Mouse (Mus musculus) myocyte (in vitro differentiated cells): ENCODE measurements around the gene Apcs.

Source experiments
- MAX ChIP-seq: IDR thresholded peaks from one replicate; pipeline ENCODE4 v1.6.1; 2011; ENCODE audit warnings: low read depth, mild to moderate bottlenecking, control low read depth
- MYOG ChIP-seq, 3 experiments: IDR thresholded peaks; one replicate each; pipeline ENCODE4 v1.6.1; 2011; ENCODE audit warnings: control low read depth in 2 of 3, low read depth in 2 of 3, mild to moderate bottlenecking in 2 of 3; ENCODE audit not compliant: insufficient read length in 2 of 3, control insufficient read depth in 1 of 3, insufficient read depth in 1 of 3
- POLR2A ChIP-seq: IDR thresholded peaks from one replicate; pipeline ENCODE4 v1.6.1; 2011; ENCODE audit warnings: low read depth, mild to moderate bottlenecking, control low read depth, moderate library complexity; ENCODE audit not compliant: insufficient read length
- POLR2AphosphoS2 ChIP-seq: IDR thresholded peaks from one replicate; pipeline ENCODE4 v1.6.1; 2011; ENCODE audit warnings: low read depth, control low read depth; ENCODE audit not compliant: insufficient read length
- REST ChIP-seq: IDR thresholded peaks from one replicate; pipeline ENCODE4 v1.6.1; 2011; ENCODE audit warnings: mild to moderate bottlenecking, control low read depth, moderate library complexity; ENCODE audit not compliant: insufficient read depth, insufficient read length
- SRF ChIP-seq: IDR thresholded peaks from one replicate; pipeline ENCODE4 v1.6.1; 2011; ENCODE audit warnings: low read depth; ENCODE audit not compliant: control insufficient read depth, insufficient read length
- TCF3 ChIP-seq: IDR thresholded peaks from one replicate; pipeline ENCODE4 v1.6.1; 2011; ENCODE audit warnings: low read depth, control low read depth; ENCODE audit not compliant: insufficient read length

DNA sequence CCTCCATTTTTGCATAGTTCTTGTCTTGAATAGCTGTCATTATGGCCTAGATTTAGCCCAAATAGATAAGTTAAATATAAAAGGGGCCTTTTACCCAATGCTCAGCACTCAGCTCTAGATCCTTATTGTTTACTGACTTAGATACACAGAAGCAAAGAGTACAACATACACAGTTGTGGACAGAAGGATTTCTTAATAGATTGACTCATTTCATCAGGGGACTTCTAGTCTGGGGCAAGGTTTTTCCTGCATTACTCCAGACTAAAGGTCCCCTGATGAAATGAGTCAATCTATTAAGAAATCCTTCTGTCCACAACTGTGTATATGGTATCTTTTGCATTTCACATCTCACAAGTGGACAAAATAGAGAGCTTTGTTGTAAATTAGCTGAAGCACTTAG lies 8.5 kb upstream of the Apcs start:
- TF ChIP-seq MYOG (IDR thresholded peaks at IDR 0.05; ENCODE audit: control insufficient read depth in 1 of 3, insufficient read depth in 1 of 3, insufficient read length in 2 of 3, low read depth in 2 of 3) (no peak), POLR2A (no peak), TCF3 (no peak), SRF (no peak), REST (no peak), MAX (no peak), POLR2AphosphoS2 (no peak)
